Mouse (Mus musculus): ENCODE results near the gene Rftn2.

DNA sequence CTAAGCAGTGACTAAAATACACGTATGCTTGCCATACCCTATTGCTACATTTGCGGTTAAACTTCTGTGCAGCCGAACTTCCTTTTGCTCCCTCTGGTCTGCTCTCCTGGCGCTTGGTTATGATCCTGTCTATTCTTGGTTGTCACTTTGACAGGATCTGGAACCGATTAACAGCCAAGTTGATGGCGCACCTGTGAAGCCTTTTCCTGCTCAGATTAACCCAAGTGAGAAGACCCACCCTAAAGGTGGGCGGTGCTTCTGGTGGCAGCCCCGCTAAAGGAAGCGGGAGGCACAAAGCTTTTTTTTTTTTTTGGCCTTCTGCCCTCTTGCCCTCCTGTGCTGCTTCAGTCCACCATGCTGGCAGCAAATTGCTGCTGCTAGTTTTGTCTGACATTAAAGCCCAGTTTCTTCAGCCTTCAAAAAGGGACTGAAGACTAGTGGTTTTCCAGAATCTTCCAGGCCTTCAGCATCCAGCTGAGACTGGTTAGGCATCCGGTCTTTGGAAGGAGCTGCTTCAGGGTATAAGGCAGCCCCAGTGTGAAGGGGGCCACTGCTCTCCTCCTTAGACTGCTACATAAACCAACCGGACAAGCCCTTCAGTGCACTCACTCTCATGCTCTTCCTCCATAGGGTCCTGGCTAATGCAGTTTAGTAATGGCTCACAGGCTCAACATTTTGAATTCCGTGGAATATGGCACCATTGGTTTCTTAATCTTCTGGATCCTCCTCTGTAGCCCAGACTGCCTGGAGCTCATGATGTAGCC is 16.2 kb downstream of the Rftn2 start:
- TF ChIP-seq CTCF (IDR thresholded peaks at IDR 0.05; ENCODE audit: extremely low read depth, insufficient read depth, low read length): no peak
- no peak for TF ChIP-seq POLR2A (IDR thresholded peaks at IDR 0.05; ENCODE audit: extremely low read depth, insufficient read depth, low read length)
